Mouse (Mus musculus): ENCODE measurements around the gene Gm10803. TPM values are rescaled to one million over a fixed set of nuclear protein-coding genes. Genes with fewer than 3 reads are reported as not detected.
"Not testable (repeated sequence)": the region's sequence is repeated elsewhere in the genome, so short reads cannot be mapped to it uniquely, and the experiment has no call there.

Gene Gm10803
- not detected in 2 replicates for polyA plus RNA-seq (2011; ENCODE audit: insufficient read depth, insufficient read length, low replicate concordance, missing spikeins)

GRCm38 (mm10) chr2:93560268-93560667, at the start of gene Gm10803:
TSS of gene Gm10803 (plus strand) at chr2:93560568.
- not testable (repeated sequence) for H3K4me1 ChIP-seq (ENCODE audit: control insufficient read depth, insufficient read depth, low read length); H3K27ac ChIP-seq (ENCODE audit: control insufficient read depth, insufficient read depth, low read depth, low read length, poor library complexity); H3K4me3 ChIP-seq (replicated peaks; ENCODE audit: control insufficient read depth, low read depth, low read length)
- 82% methylated on average over 2 of the region's 2 CpGs for WGBS

GRCm38 (mm10) chr2:93510839-93511238, 49.5 kb upstream of the Gm10803 start:
- 88% methylated on average over 1 of the region's 1 CpGs for WGBS
- TF ChIP-seq POLR2A (IDR thresholded peaks at IDR 0.05; ENCODE audit: borderline replicate concordance, control insufficient read depth, low read depth, low read length) (no peak), CTCF (IDR thresholded peaks at IDR 0.05; ENCODE audit: control insufficient read depth, insufficient read depth, low read length) (no peak)
- Histone ChIP-seq H3K27ac (ENCODE audit: control insufficient read depth, insufficient read depth, low read depth, low read length, poor library complexity) (no peak overlapping the region), H3K4me1 (ENCODE audit: control insufficient read depth, insufficient read depth, low read length) (no peaks in the 10 kb centered on the region), H3K4me3 (replicated peaks; ENCODE audit: control insufficient read depth, low read depth, low read length) (no peak overlapping the region)

GRCm38 (mm10) chr2:93512130-93512529, 48.2 kb upstream of the Gm10803 start:
- TF ChIP-seq POLR2A (IDR thresholded peaks at IDR 0.05; ENCODE audit: borderline replicate concordance, control insufficient read depth, low read depth, low read length) (no peak), CTCF (IDR thresholded peaks at IDR 0.05; ENCODE audit: control insufficient read depth, insufficient read depth, low read length) (no peak)
- no peak overlapping the region for H3K4me3 ChIP-seq (replicated peaks; ENCODE audit: control insufficient read depth, low read depth, low read length)
- H3K4me1 ChIP-seq (ENCODE audit: control insufficient read depth, insufficient read depth, low read length): no peaks in the 10 kb centered on the region
- no peak overlapping the region for H3K27ac ChIP-seq (ENCODE audit: control insufficient read depth, insufficient read depth, low read depth, low read length, poor library complexity)
- 68% methylated on average over 7 of the region's 7 CpGs for WGBS

DNA sequence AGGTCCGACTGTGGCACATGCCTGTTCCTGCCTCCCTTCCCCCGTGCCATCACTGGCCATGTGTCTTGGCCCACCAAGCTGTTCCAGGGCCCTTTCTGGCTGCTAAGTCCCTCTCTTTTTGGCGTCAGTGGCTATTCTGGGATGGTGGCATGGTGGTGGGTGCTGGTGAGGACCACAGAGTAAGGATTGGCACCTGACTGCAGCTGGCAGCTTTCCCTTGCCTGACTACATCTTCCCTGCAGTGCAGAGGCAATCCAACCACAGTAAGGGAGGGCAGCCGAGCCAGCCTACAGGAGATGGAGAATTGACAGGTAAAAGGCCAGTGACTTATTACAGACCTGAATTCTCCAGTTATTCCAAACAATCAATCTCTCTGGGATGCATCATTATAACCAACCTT, 45.1 kb upstream of the Gm10803 start:
- TF ChIP-seq CTCF (IDR thresholded peaks at IDR 0.05; ENCODE audit: control insufficient read depth, insufficient read depth, low read length): no peak
- no peak for TF ChIP-seq POLR2A (IDR thresholded peaks at IDR 0.05; ENCODE audit: borderline replicate concordance, control insufficient read depth, low read depth, low read length)
- Histone ChIP-seq H3K4me3 (replicated peaks; ENCODE audit: control insufficient read depth, low read depth, low read length) (no peak overlapping the region), H3K4me1 (ENCODE audit: control insufficient read depth, insufficient read depth, low read length) (no peaks in the 10 kb centered on the region), H3K27ac (ENCODE audit: control insufficient read depth, insufficient read depth, low read depth, low read length, poor library complexity) (no peak overlapping the region)
- WGBS: 65% methylated on average over 4 of the region's 4 CpGs

DNA sequence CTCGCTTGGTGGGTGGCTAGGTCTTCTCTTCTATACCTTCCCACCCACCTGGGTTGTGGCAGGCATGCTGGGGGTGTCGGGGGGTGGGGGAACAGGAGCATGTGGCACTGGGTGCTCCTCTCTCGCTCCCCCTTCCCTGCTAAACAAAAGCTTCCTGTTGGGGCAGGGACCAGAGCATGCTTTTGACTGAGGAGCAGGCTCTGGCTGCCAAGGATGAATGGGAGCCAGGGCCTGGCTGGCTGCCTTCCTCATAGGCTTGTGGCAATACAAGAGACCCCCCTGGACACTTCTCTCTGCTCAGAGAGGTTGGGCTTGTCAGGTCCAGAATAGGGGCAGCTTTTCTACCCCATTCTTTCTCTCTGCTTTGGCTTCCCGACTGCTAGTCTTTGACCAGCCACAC, 39.3 kb upstream of the Gm10803 start:
- 61% methylated on average over 4 of the region's 4 CpGs for WGBS
- Histone ChIP-seq H3K4me1 (ENCODE audit: control insufficient read depth, insufficient read depth, low read length) (no peaks in the 10 kb centered on the region), H3K27ac (ENCODE audit: control insufficient read depth, insufficient read depth, low read depth, low read length, poor library complexity) (no peak overlapping the region), H3K4me3 (replicated peaks; ENCODE audit: control insufficient read depth, low read depth, low read length) (no peak overlapping the region)
- no peak for TF ChIP-seq CTCF (IDR thresholded peaks at IDR 0.05; ENCODE audit: control insufficient read depth, insufficient read depth, low read length)
- no peak for TF ChIP-seq POLR2A (IDR thresholded peaks at IDR 0.05; ENCODE audit: borderline replicate concordance, control insufficient read depth, low read depth, low read length)

GRCm38 (mm10) chr2:93521571-93521970, 38.8 kb upstream of the Gm10803 start:
- Histone ChIP-seq H3K4me3 (replicated peaks; ENCODE audit: control insufficient read depth, low read depth, low read length) (no peak overlapping the region), H3K27ac (ENCODE audit: control insufficient read depth, insufficient read depth, low read depth, low read length, poor library complexity) (no peak overlapping the region), H3K4me1 (ENCODE audit: control insufficient read depth, insufficient read depth, low read length) (no peaks in the 10 kb centered on the region)
- no peak for TF ChIP-seq CTCF (IDR thresholded peaks at IDR 0.05; ENCODE audit: control insufficient read depth, insufficient read depth, low read length)
- no peak for TF ChIP-seq POLR2A (IDR thresholded peaks at IDR 0.05; ENCODE audit: borderline replicate concordance, control insufficient read depth, low read depth, low read length)
- WGBS: 80% methylated on average over 6 of the region's 6 CpGs

DNA sequence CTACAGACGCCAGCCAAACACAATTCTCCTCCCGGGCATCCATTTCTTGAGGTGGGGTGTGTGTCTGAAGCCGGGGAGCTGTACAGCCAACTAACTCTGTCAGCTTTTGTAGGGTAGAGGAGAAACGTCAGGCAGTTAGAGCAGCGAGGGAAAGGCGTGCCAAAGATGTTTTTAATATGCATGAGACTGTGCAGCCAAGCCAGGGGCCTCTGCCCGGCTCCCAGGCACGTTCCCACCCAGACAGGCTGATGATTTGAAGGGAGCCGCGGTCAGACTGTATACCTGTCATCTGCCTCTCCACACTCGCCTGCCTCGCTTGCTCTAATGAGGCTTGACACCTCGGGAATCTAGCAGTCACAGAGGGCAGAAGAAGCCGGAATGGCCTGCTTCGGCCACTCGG, 38.4 kb upstream of the Gm10803 start:
- WGBS: 82% methylated on average over 16 of the region's 16 CpGs
- TF ChIP-seq CTCF (IDR thresholded peaks at IDR 0.05; ENCODE audit: control insufficient read depth, insufficient read depth, low read length) (no peak), POLR2A (IDR thresholded peaks at IDR 0.05; ENCODE audit: borderline replicate concordance, control insufficient read depth, low read depth, low read length) (no peak)
- no peaks in the 10 kb centered on the region for H3K4me1 ChIP-seq (ENCODE audit: control insufficient read depth, insufficient read depth, low read length)
- no peak overlapping the region for H3K27ac ChIP-seq (ENCODE audit: control insufficient read depth, insufficient read depth, low read depth, low read length, poor library complexity)
- H3K4me3 ChIP-seq (replicated peaks; ENCODE audit: control insufficient read depth, low read depth, low read length): no peak overlapping the region

DNA sequence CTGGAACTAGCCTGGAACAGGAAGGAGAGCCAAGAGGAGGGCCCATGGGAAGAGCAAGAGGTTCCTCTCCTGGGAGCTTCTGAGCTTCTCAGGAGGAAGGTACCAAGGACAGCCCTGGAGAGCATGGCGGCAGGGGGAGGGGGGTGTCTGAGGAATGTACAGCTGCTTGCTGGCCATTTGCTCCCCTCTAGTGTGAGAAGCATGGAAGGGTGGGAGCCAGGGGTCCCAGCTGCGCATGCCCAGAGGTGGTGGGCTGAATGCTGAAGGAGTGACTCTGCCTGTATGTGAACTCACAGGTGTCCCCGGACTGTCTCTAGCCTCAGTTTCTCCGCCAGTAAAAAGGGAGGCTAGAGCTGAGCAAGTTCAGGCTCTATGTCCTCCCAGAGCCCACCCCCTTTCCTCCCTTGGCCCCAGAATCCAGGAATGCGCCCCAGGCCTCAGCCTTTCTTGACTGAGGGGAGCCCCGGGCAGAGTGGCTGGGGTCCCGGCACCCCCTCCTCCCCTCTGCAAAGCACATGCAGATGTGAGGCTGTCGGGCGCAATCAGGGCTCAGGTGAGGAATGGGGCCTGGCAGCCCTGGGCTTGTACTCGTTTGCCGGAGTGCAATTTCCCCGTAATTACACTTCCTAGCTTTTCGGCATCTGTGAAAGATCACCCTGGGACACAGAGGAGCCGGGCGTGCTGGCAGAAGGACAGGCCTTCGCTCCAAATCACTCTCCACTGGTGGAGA, 35.2 kb upstream of the Gm10803 start:
- Histone ChIP-seq H3K4me3 (replicated peaks; ENCODE audit: control insufficient read depth, low read depth, low read length) (no peak overlapping the region), H3K27ac (ENCODE audit: control insufficient read depth, insufficient read depth, low read depth, low read length, poor library complexity) (no peak overlapping the region), H3K4me1 (ENCODE audit: control insufficient read depth, insufficient read depth, low read length) (no peaks in the 10 kb centered on the region)
- WGBS: 87% methylated on average over 16 of the region's 16 CpGs
- TF ChIP-seq CTCF (IDR thresholded peaks at IDR 0.05; ENCODE audit: control insufficient read depth, insufficient read depth, low read length) (no peak), POLR2A (IDR thresholded peaks at IDR 0.05; ENCODE audit: borderline replicate concordance, control insufficient read depth, low read depth, low read length) (no peak)

DNA sequence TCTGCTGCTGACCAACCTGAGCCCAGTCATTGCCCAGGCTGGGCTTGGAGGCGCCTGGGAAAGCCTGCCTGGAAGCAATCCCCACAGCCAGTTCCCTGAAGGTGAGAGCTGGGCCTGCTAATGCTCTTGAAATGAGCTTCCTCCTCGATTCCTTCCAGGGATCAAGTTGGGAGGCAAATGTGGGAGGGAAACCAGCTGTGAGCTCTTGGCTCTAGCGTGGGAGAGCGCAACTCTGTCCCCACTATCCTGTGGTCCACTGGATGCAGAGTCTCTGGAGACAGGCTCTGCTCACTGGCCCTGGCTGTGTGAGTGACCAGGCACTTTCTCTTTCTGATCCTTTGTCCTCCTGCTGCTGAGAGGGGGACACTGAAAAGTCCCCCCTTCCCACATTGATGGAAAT, 30.8 kb upstream of the Gm10803 start:
- H3K4me1 ChIP-seq (ENCODE audit: control insufficient read depth, insufficient read depth, low read length): no peaks in the 10 kb centered on the region
- H3K4me3 ChIP-seq (replicated peaks; ENCODE audit: control insufficient read depth, low read depth, low read length): no peak overlapping the region
- H3K27ac ChIP-seq (ENCODE audit: control insufficient read depth, insufficient read depth, low read depth, low read length, poor library complexity): no peak overlapping the region
- no peak for TF ChIP-seq CTCF (IDR thresholded peaks at IDR 0.05; ENCODE audit: control insufficient read depth, insufficient read depth, low read length)
- no peak for TF ChIP-seq POLR2A (IDR thresholded peaks at IDR 0.05; ENCODE audit: borderline replicate concordance, control insufficient read depth, low read depth, low read length)
- WGBS: 76% methylated on average over 4 of the region's 4 CpGs

All from bone marrow, adult 2 months (tissue).